Mouse (Mus musculus) left cerebral cortex, postnatal 10 days (tissue): ENCODE data around the gene Frmd3. TPM values are rescaled to one million over a fixed set of nuclear protein-coding genes. Genes with fewer than 3 reads are reported as not detected.

ENCODE experiments used
- total RNA-seq, 2 experiments: library from RNA; stranded (reverse); gene quantifications; 2 replicates each; pipeline ENCODE4 v1.2.3; 2021

Gene Frmd3
- total RNA-seq, 2 experiments from 2014 or later, result 25.4 to 25.6 TPM

Other genes with a start within 250 kb of the Frmd3 start
- under 1 TPM; 0.21 to 0.61 TPM for gene Rasef, start 222.4 kb upstream of the Frmd3 start, total RNA-seq
- not detected for gene Gm11758, start 137.2 kb upstream of the Frmd3 start, total RNA-seq
- not detected for gene Gm11757, start 122.3 kb upstream of the Frmd3 start, total RNA-seq
- not detected for gene Gm13871, start 107.5 kb upstream of the Frmd3 start, total RNA-seq
- not detected for gene Gm11756, start 92.7 kb upstream of the Frmd3 start, total RNA-seq
- gene 2310002L09Rik, start 62.6 kb upstream of the Frmd3 start, total RNA-seq, result not detected
- gene Kdm4c, start 229.1 kb downstream of the Frmd3 start, total RNA-seq, result 10 to 100 TPM; 21.3 to 24.8 TPM